ENCODE assay signal across 16 mouse cellular contexts in the genomic region with DNA sequence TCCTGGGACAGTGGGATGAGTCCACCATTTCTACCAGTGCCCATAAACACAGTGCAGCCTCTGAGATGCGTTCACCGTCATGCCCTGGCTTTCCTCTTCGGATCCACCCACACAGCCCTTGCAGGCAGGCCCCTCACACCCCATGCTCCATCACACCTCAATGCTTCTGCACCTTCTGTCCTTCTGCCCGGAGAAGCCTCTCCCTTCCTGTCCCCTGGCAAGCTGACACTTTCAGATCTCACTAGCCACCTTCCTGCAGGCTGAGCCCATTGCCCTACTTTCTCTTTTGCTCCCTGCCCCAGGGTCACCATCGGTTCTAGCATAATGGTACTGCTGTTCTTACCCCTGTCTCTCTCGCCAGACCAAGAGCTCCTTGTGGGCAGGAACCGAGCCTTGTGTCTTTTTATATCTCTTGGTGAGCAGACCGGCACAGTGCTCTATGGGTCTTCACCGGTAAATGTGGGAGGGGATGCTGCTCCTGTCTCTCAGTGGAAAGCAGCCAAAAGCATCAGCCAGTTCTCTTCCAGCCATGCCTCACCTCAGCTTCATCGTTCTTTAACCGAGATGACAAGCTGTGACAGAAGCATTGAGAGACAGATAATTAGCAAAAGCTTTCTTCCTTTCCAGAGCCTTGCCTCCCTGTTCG. TPM values are rescaled to one million over a fixed set of nuclear protein-coding genes. Genes with fewer than 3 reads are reported as not detected.
DNase-seq lines count a peak whose midpoint lies in the region; ATAC-seq lines count a peak whose summit lies in the region.
"Had no signal": no experiment of that assay in that cellular context is flagged by ENCODE, and none has a peak within 500 bp of the region (broad histone marks: within the 10 kb centered on the region; RNA-seq: fewer than 3 reads in every experiment).

No protein-coding gene starts in this region.

- no peak overlapping the region for H3K4me3 ChIP-seq in kidney, embryonic 14.5 days (ENCODE audit: low read length)
- no peak overlapping the region for H3K4me3 ChIP-seq in hindbrain, embryonic 16.5 days (ENCODE audit: low read length)
- H3K4me3 ChIP-seq: embryonic facial prominence, embryonic 10.5 days; intestine, embryonic 15.5 days; left cerebral cortex, adult 2 months had no signal

- ATAC-seq in cerebellum, adult (ENCODE audit: insufficient number of reproducible peaks, low FRiP score, low TSS enrichment) = peak; percentile 95
- ATAC-seq in kidney, embryonic 14.5 days (ENCODE audit: low FRiP score, low TSS enrichment) = peak; percentile 67; the same call in 1 of the 2 replicates
- peak; percentile 37; the same call in 1 of the 2 replicates for ATAC-seq in hindbrain, embryonic 16.5 days
- ATAC-seq: intestine, embryonic 15.5 days; liver, postnatal 0 days; Patski had no signal

- no peak overlapping the region for H3K9ac ChIP-seq in kidney, embryonic 14.5 days (ENCODE audit: low read depth, low read length)
- no peak overlapping the region for H3K9ac ChIP-seq in hindbrain, embryonic 16.5 days (ENCODE audit: low read depth, low read length)
- H3K9ac ChIP-seq: intestine, embryonic 15.5 days; liver, postnatal 0 days had no signal

- no peaks in the 10 kb centered on the region for H3K9me3 ChIP-seq in kidney, embryonic 14.5 days (ENCODE audit: control insufficient read depth, low read length)
- H3K9me3 ChIP-seq in hindbrain, embryonic 16.5 days (ENCODE audit: control insufficient read depth, low read length) = no peaks in the 10 kb centered on the region
- H3K9me3 ChIP-seq: embryonic facial prominence, embryonic 10.5 days; intestine, embryonic 15.5 days had no signal

- H3K36me3 ChIP-seq in kidney, embryonic 14.5 days (ENCODE audit: control insufficient read depth, insufficient read depth, low read length) = no peaks in the 10 kb centered on the region
- no peaks in the 10 kb centered on the region for H3K36me3 ChIP-seq in hindbrain, embryonic 16.5 days (ENCODE audit: control insufficient read depth, insufficient read depth, low read length)
- H3K36me3 ChIP-seq: embryonic facial prominence, embryonic 10.5 days; intestine, embryonic 15.5 days had no signal

- WGBS in kidney, embryonic 14.5 days = 39% methylated on average over 12 of the region's 12 CpGs
- 63% methylated on average over 12 of the region's 12 CpGs for WGBS in hindbrain, embryonic 16.5 days

- H3K27me3 ChIP-seq in kidney, embryonic 14.5 days (ENCODE audit: control insufficient read depth, insufficient read depth, low read length) = no peaks in the 10 kb centered on the region
- no peaks in the 10 kb centered on the region for H3K27me3 ChIP-seq in hindbrain, embryonic 16.5 days (replicated peaks; ENCODE audit: control insufficient read depth, insufficient read depth, low read length)
- H3K27me3 ChIP-seq: intestine, embryonic 15.5 days had no signal

- no peak overlapping the region for H3K27ac ChIP-seq in kidney, embryonic 14.5 days (ENCODE audit: low read depth, low read length)
- H3K27ac ChIP-seq in hindbrain, embryonic 16.5 days (ENCODE audit: low read depth, low read length) = no peak overlapping the region
- H3K27ac ChIP-seq: embryonic facial prominence, embryonic 10.5 days; intestine, embryonic 15.5 days; left cerebral cortex, adult 2 months had no signal

- no peaks in the 10 kb centered on the region for H3K4me1 ChIP-seq in kidney, embryonic 14.5 days (ENCODE audit: control insufficient read depth, insufficient read depth, low read length)
- no peaks in the 10 kb centered on the region for H3K4me1 ChIP-seq in hindbrain, embryonic 16.5 days (ENCODE audit: control insufficient read depth, insufficient read depth, low read depth, low read length)
- H3K4me1 ChIP-seq: embryonic facial prominence, embryonic 10.5 days; intestine, embryonic 15.5 days had no signal

- H3K4me2 ChIP-seq in kidney, embryonic 14.5 days (replicated peaks; ENCODE audit: low read depth, low read length) = no peak overlapping the region
- no peak overlapping the region for H3K4me2 ChIP-seq in hindbrain, embryonic 16.5 days (ENCODE audit: low read length)
- H3K4me2 ChIP-seq: intestine, embryonic 15.5 days had no signal

- DNase-seq in cerebellum, postnatal 4 days (ENCODE audit: low spot score in 2 of 2) = no peak
- DNase-seq in kidney, postnatal 36 days = no peak
- peak; percentile 93 for DNase-seq in cerebellum, adult 9-10 months
- no peak for DNase-seq in urinary bladder, adult 2 months (ENCODE audit: low spot score)
- no peak for DNase-seq in layer of hippocampus, adult 8-10 months (ENCODE audit: low spot score in 2 of 2)
- DNase-seq: gastrocnemius, postnatal 25 days; liver, postnatal 0 days; lung, postnatal 4 days; thymus, postnatal 25 days had no signal

RNA-seq across cellular contexts. Expression of gene Sc5d, which starts 34.5 kb away (rescaled TPM):
- 30.0 and 45.7 TPM in 2 replicates for polyA plus RNA-seq in kidney, embryonic 14.5 days (2014; fragmentation: Nextera tagmentation; extraction: Ambion mirVana)
- polyA plus RNA-seq in hindbrain, embryonic 16.5 days (2015; fragmentation: Nextera tagmentation; extraction: Ambion mirVana) = 79.2 and 84.1 TPM in 2 replicates
- 47.8 and 59.5 TPM in 2 replicates for polyA plus RNA-seq in urinary bladder, adult 2 months (2012; rRNA removed)
- total RNA-seq in layer of hippocampus, adult 8-10 months (2022) = 10 to 100 TPM; 56.0 to 63.5 (median 59.6) TPM

Comparison
In these comparisons a context has a peak if more than half of its experiments do, and no peak if none do; other contexts are left out.
1. ATAC-seq: peak in every context shown above with its lines; median percentile 95 in cerebellum, adult; 67 in kidney, embryonic 14.5 days; 37 in hindbrain, embryonic 16.5 days.